Mouse (Mus musculus) midbrain, embryonic 16.5 days (tissue): ENCODE data around the gene Ugt1a8. TPM values are rescaled to one million over a fixed set of nuclear protein-coding genes. Genes with fewer than 3 reads are reported as not detected.
"Not testable (repeated sequence)": the region's sequence is repeated elsewhere in the genome, so short reads cannot be mapped to it uniquely, and the experiment has no call there.

Source experiments
- ATAC-seq: fragments of 200-750 bp; cut with Nextera tagmentation; 2 replicates; pipeline ENCODE4 v1.8.0; 2017; ENCODE audit warnings: moderate TSS enrichment
- H3K27ac ChIP-seq: fragments of 300-500 bp; sonication (generic); 2 replicates; pipeline ENCODE4 v1.5.1; 2014; ENCODE audit warnings: mild to moderate bottlenecking, low read length, mixed read lengths
- H3K27me3 ChIP-seq: fragments of 300-500 bp; sonication (generic); 2 replicates; pipeline ENCODE4 v1.6.1; 2014; ENCODE audit warnings: low read depth, low read length, mixed read lengths; ENCODE audit not compliant: control insufficient read depth, insufficient read depth
- H3K36me3 ChIP-seq: fragments of 300-500 bp; sonication (generic); 2 replicates; pipeline ENCODE4 v1.6.1; 2014; ENCODE audit warnings: mild to moderate bottlenecking, low read length, moderate library complexity, mixed read lengths; ENCODE audit not compliant: control insufficient read depth, insufficient read depth
- H3K4me1 ChIP-seq: fragments of 300-500 bp; sonication (generic); 2 replicates; pipeline ENCODE4 v1.6.1; 2014; ENCODE audit warnings: mild to moderate bottlenecking, low read length, mixed read lengths; ENCODE audit not compliant: control insufficient read depth, insufficient read depth
- H3K4me2 ChIP-seq: fragments of 300-500 bp; sonication (generic); 2 replicates; pipeline ENCODE4 v1.6.1; 2014; ENCODE audit warnings: mild to moderate bottlenecking, low read length, mixed read lengths
- H3K4me3 ChIP-seq: fragments of 300-500 bp; sonication (generic); 2 replicates; pipeline ENCODE4 v1.5.1; 2014; ENCODE audit warnings: low read depth, mild to moderate bottlenecking, low read length, moderate library complexity, mixed read lengths
- H3K9ac ChIP-seq: fragments of 300-500 bp; sonication (generic); 2 replicates; pipeline ENCODE4 v1.6.1; 2014; ENCODE audit warnings: low read depth, low read length, mixed read lengths
- H3K9me3 ChIP-seq: fragments of 300-500 bp; sonication (generic); replicated peaks from 2 replicates; pipeline ENCODE4 v1.6.1; 2014; ENCODE audit warnings: mild to moderate bottlenecking, low read length, mixed read lengths; ENCODE audit not compliant: control insufficient read depth, poor library complexity, severe bottlenecking
- WGBS: fragments of 180-500 bp; shearing (Covaris S2); extraction: QIAGEN DNeasy Blood & Tissue Kit; methylation state at CpG from one replicate; pipeline ENCODE4 v1.1.7; 2014; 5-methylcytosine and 5-hydroxymethylcytosine counted together
- polyA plus RNA-seq: library from polyadenylated mRNA; unstranded; fragments of >200 nt; fragmentation: Nextera tagmentation; extraction: Ambion mirVana; gene quantifications from 2 replicates; pipeline ENCODE4 v1.2.1, GENCODE M21; 2015

The Ugt1a8 gene
- polyA plus RNA-seq, 1 experiment from 2014 or later, result not detected

GRCm38 (mm10) chr1:88077128-88077527 is 10.5 kb upstream of the Ugt1a8 start:
- Histone ChIP-seq H3K9me3 (no peaks in the 10 kb centered on the region), H3K36me3 (no peaks in the 10 kb centered on the region), H3K27me3 (no peaks in the 10 kb centered on the region), H3K4me1 (no peaks in the 10 kb centered on the region), H3K9ac (no peak overlapping the region), H3K27ac (no peak overlapping the region), H3K4me3 (no peak overlapping the region), H3K4me2 (no peak overlapping the region)
- WGBS, result 100% methylated on average over 1 of the region's 1 CpGs
- no peak for ATAC-seq

GRCm38 (mm10) chr1:88081670-88082069 is 5.9 kb upstream of the Ugt1a8 start:
- H3K9me3 ChIP-seq, result no peaks in the 10 kb centered on the region
- no peaks in the 10 kb centered on the region for H3K4me1 ChIP-seq
- H3K4me3 ChIP-seq, result no peak overlapping the region
- H3K9ac ChIP-seq, result no peak overlapping the region
- 93% methylated on average over 1 of the region's 1 CpGs for WGBS
- no peak for ATAC-seq
- H3K4me2 ChIP-seq, result no peak overlapping the region
- H3K27me3 ChIP-seq, result no peaks in the 10 kb centered on the region
- H3K27ac ChIP-seq, result no peak overlapping the region
- no peaks in the 10 kb centered on the region for H3K36me3 ChIP-seq

- H3K9ac ChIP-seq, result no peak overlapping the region
- H3K36me3 ChIP-seq, result no peaks in the 10 kb centered on the region
- no peaks in the 10 kb centered on the region for H3K9me3 ChIP-seq
- no peak overlapping the region for H3K27ac ChIP-seq
- H3K4me3 ChIP-seq, result no peak overlapping the region
- 83% methylated on average over 1 of the region's 1 CpGs for WGBS
- no peaks in the 10 kb centered on the region for H3K27me3 ChIP-seq
- H3K4me1 ChIP-seq, result no peaks in the 10 kb centered on the region
- ATAC-seq, result no peak
- no peak overlapping the region for H3K4me2 ChIP-seq
Observed at GRCm38 (mm10) chr1:88086125-88086524, 1.5 kb upstream of the Ugt1a8 start.

DNA sequence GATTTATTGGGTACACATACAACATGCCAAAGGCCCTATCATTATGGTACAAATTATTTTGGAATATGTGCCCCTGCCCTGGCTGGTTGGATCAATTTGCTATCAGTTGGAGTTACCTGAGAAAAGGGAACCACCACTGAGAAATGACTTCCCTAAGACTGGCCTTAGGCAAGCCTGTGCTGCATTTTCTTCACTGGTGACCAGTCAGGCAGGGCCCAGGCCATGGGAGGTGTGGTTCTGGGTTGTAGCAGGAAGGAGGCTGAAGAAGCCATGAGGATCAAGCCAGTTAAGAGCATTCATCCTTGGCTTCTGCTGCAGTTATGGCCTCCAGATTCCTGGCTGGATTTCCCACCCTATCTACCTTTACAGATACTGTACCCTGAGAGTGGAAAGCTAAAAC is 4.7 kb downstream of the Ugt1a8 start:
- Histone ChIP-seq H3K4me1 (no peaks in the 10 kb centered on the region), H3K9me3 (no peaks in the 10 kb centered on the region), H3K4me3 (no peak overlapping the region), H3K9ac (no peak overlapping the region), H3K4me2 (no peak overlapping the region), H3K27ac (no peak overlapping the region), H3K36me3 (no peaks in the 10 kb centered on the region), H3K27me3 (no peaks in the 10 kb centered on the region)
- no peak for ATAC-seq

DNA sequence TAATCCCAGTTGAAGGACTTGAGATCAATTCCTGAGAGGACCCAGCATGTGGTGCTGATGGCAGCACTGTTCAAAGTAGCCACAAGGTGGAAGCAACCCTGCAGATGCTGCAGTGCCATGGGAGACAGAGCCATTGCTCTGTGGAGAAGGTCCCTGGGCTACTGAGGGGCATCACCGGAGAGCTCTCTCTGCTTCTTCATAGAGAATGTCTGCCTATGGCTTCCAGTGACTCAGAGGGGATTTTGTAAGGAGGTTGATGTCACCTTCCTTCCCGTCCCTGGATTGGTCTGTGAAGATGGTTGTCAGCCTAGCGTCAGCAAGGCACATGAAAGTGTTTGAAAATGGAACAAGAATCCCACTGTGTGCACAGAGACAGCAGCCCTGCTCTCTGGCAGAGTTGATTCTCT is 6.7 kb downstream of the Ugt1a8 start:
- not testable (repeated sequence) for H3K9me3 ChIP-seq, H3K9ac ChIP-seq, H3K4me2 ChIP-seq, H3K4me3 ChIP-seq, H3K4me1 ChIP-seq, H3K27ac ChIP-seq, H3K36me3 ChIP-seq, ATAC-seq, H3K27me3 ChIP-seq
- WGBS, result 84% methylated on average over 3 of the region's 3 CpGs

DNA sequence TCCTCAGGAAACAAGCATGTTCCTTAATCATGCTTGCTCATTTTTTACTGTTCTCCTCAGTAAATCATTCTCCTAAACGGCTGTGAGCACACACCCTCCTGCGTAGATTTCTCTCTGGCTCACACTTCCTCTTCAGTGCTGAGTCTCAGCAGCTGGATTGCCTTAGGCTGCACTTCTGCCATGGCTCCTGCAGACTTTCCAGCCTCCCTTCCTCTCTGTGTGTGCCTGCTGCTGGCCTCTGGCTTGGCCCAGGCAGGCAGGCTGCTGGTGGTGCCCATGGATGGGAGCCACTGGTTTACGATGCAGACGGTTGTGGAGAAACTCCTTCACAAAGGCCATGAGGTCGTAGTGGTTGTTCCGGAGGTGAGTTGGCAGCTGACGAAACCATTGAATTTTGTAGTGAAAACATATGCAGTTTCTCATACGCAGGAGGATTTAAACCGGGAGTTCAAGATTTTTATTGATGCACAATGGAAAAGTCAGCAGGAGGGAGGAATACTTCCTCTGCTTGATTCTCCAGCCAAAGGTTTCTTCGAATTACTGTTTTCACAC is 7.4 kb downstream of the Ugt1a8 start, which contains the start of gene Ugt1a7c:
Ugt1a7c (plus strand) TSS at position 122 of the 552 bp plus-strand sequence.
- WGBS, result 70% methylated on average over 10 of the region's 10 CpGs
- H3K4me2 ChIP-seq, result no peak within 1 kb of the TSS
- no peak within 1 kb of the TSS for H3K27ac ChIP-seq
- H3K27me3 ChIP-seq, result no peaks in the 10 kb centered on the region
- H3K4me3 ChIP-seq, result no peak within 1 kb of the TSS
- H3K9ac ChIP-seq, result no peak within 1 kb of the TSS
- no peaks in the 10 kb centered on the region for H3K4me1 ChIP-seq
- H3K9me3 ChIP-seq, result no peaks in the 10 kb centered on the region
- no peaks in the 10 kb centered on the region for H3K36me3 ChIP-seq
- no peak for ATAC-seq

GRCm38 (mm10) chr1:88098546-88098945 is 10.9 kb downstream of the Ugt1a8 start:
- H3K4me3 ChIP-seq, ATAC-seq, H3K4me2 ChIP-seq, H3K9ac ChIP-seq, H3K4me1 ChIP-seq, H3K9me3 ChIP-seq, H3K27ac ChIP-seq, H3K27me3 ChIP-seq, H3K36me3 ChIP-seq: not testable (repeated sequence)
- 98% methylated on average over 3 of the region's 3 CpGs for WGBS

DNA sequence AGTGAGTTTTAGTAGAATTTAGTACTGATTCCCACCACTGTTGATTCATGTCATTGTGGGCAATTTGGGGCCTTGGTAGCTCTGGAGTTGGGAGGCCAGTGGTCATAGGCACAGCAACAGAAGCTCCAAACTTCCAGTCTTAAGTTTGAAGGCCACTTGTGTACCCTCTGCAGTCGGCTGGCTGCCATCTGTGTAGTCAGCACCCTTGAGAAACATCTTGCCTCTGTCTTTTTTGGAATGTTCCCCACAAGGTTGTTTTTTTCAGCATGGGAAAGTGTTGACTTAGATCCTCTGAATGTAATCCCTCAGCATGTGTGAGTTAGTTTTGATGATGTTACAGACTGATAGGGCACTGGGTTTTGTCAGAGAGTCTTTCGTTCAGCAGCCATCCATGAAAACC is 12.1 kb downstream of the Ugt1a8 start:
- 83% methylated on average over 2 of the region's 2 CpGs for WGBS
- not testable (repeated sequence) for ATAC-seq, H3K9ac ChIP-seq, H3K4me2 ChIP-seq, H3K27ac ChIP-seq, H3K4me1 ChIP-seq, H3K27me3 ChIP-seq, H3K36me3 ChIP-seq, H3K9me3 ChIP-seq, H3K4me3 ChIP-seq

- not testable (repeated sequence) for ATAC-seq, H3K9ac ChIP-seq, H3K4me3 ChIP-seq, H3K4me2 ChIP-seq, H3K27ac ChIP-seq, H3K27me3 ChIP-seq, H3K9me3 ChIP-seq, H3K4me1 ChIP-seq, H3K36me3 ChIP-seq
- WGBS, result 78% methylated on average over 3 of the region's 3 CpGs
Observed at GRCm38 (mm10) chr1:88103019-88103418, 15.4 kb downstream of the Ugt1a8 start, which contains the start of gene Ugt1a6b. TSS of gene Ugt1a6b (plus strand) at chr1:88103252.
